Mouse (Mus musculus): ENCODE measurements around the gene Ush1c. TPM values are rescaled to one million over a fixed set of nuclear protein-coding genes. Genes with fewer than 3 reads are reported as not detected.
A peak's percentile ranks its signal among the peaks of the same experiment; 100 is the strongest.
"Not testable (repeated sequence)": the region's sequence is repeated elsewhere in the genome, so short reads cannot be mapped to it uniquely, and the experiment has no call there.

Ush1c gene
- polyA plus RNA-seq, 1 experiment from 2014 or later = 3.4 TPM

- no peak overlapping the region for H3K4me2 ChIP-seq (ENCODE audit: low read depth, severe bottlenecking)
- no peak for DNase-seq (ENCODE audit: low spot score)
- H3K27ac ChIP-seq (replicated peaks; ENCODE audit: low read depth, low read length) = no peak overlapping the region
- no peaks in the 10 kb centered on the region for H3K27me3 ChIP-seq (ENCODE audit: control insufficient read depth, insufficient read depth, low read length)
- ATAC-seq (ENCODE audit: insufficient number of reproducible peaks, low FRiP score, low TSS enrichment, low read depth) = no peak
- H3K36me3 ChIP-seq (ENCODE audit: control insufficient read depth, insufficient read depth, low read length) = no peaks in the 10 kb centered on the region
- 0 out of 2 replicates have a peak, but pooled peaks cover 3% of the 10 kb centered on the region for H3K4me1 ChIP-seq (ENCODE audit: control insufficient read depth, insufficient read depth, low read length)
- H3K9ac ChIP-seq (ENCODE audit: low read length) = no peak overlapping the region
- WGBS = 61% methylated on average over 6 of the region's 6 CpGs
- no peaks in the 10 kb centered on the region for H3K9me3 ChIP-seq (ENCODE audit: control insufficient read depth, low read length)
- no peak overlapping the region for H3K4me3 ChIP-seq (ENCODE audit: low read depth, low read length)
Observed at GRCm38 (mm10) chr7:46200021-46200420, 38.3 kb downstream of the Ush1c start.

GRCm38 (mm10) chr7:46195356-46195755 is 42.9 kb downstream of the Ush1c start:
- Histone ChIP-seq H3K4me1 (ENCODE audit: control insufficient read depth, insufficient read depth, low read length) (no peaks in the 10 kb centered on the region), H3K27ac (replicated peaks; ENCODE audit: low read depth, low read length) (no peak overlapping the region), H3K27me3 (ENCODE audit: control insufficient read depth, insufficient read depth, low read length) (no peaks in the 10 kb centered on the region), H3K9me3 (ENCODE audit: control insufficient read depth, low read length) (no peaks in the 10 kb centered on the region), H3K9ac (ENCODE audit: low read length) (no peak overlapping the region), H3K36me3 (ENCODE audit: control insufficient read depth, insufficient read depth, low read length) (no peaks in the 10 kb centered on the region), H3K4me3 (ENCODE audit: low read depth, low read length) (no peak overlapping the region), H3K4me2 (ENCODE audit: low read depth, severe bottlenecking) (no peak overlapping the region)
- no peak for DNase-seq (ENCODE audit: low spot score)
- no peak for ATAC-seq (ENCODE audit: insufficient number of reproducible peaks, low FRiP score, low TSS enrichment, low read depth)
- WGBS = 81% methylated on average over 5 of the region's 5 CpGs

- ATAC-seq (ENCODE audit: insufficient number of reproducible peaks, low FRiP score, low TSS enrichment, low read depth) (no peak), DNase-seq (ENCODE audit: low spot score) (no peak)
- Histone ChIP-seq H3K9ac (ENCODE audit: low read length) (no peak overlapping the region), H3K4me2 (ENCODE audit: low read depth, severe bottlenecking) (no peak overlapping the region), H3K4me1 (ENCODE audit: control insufficient read depth, insufficient read depth, low read length) (peaks cover 5% of the 10 kb centered on the region; the same call in 1 of the 2 replicates), H3K27ac (replicated peaks; ENCODE audit: low read depth, low read length) (no peak overlapping the region), H3K4me3 (ENCODE audit: low read depth, low read length) (no peak overlapping the region), H3K9me3 (ENCODE audit: control insufficient read depth, low read length) (no peaks in the 10 kb centered on the region), H3K36me3 (ENCODE audit: control insufficient read depth, insufficient read depth, low read length) (no peaks in the 10 kb centered on the region), H3K27me3 (ENCODE audit: control insufficient read depth, insufficient read depth, low read length) (peaks cover 21% of the 10 kb centered on the region)
Observed at GRCm38 (mm10) chr7:46184232-46184631, 54.1 kb downstream of the Ush1c start.

GRCm38 (mm10) chr7:46181590-46181989 is 56.7 kb downstream of the Ush1c start:
- H3K9ac ChIP-seq (ENCODE audit: low read length) = no peak overlapping the region
- no peaks in the 10 kb centered on the region for H3K9me3 ChIP-seq (ENCODE audit: control insufficient read depth, low read length)
- no peak overlapping the region for H3K4me3 ChIP-seq (ENCODE audit: low read depth, low read length)
- 2% methylated on average over 3 of the region's 3 CpGs for WGBS
- H3K27me3 ChIP-seq (ENCODE audit: control insufficient read depth, insufficient read depth, low read length) = peaks cover 37% of the 10 kb centered on the region
- no peak overlapping the region for H3K27ac ChIP-seq (replicated peaks; ENCODE audit: low read depth, low read length)
- no peaks in the 10 kb centered on the region for H3K36me3 ChIP-seq (ENCODE audit: control insufficient read depth, insufficient read depth, low read length)
- H3K4me2 ChIP-seq (ENCODE audit: low read depth, severe bottlenecking) = no peak overlapping the region
- H3K4me1 ChIP-seq (ENCODE audit: control insufficient read depth, insufficient read depth, low read length) = peaks cover 5% of the 10 kb centered on the region; the same call in 1 of the 2 replicates
- ATAC-seq (ENCODE audit: insufficient number of reproducible peaks, low FRiP score, low TSS enrichment, low read depth) (0 out of 2 replicates have a peak, but pooled peaks have one; percentile 51), DNase-seq (ENCODE audit: low spot score) (peak; percentile 73)

- Histone ChIP-seq H3K27me3 (ENCODE audit: control insufficient read depth, insufficient read depth, low read length) (peaks cover 37% of the 10 kb centered on the region), H3K27ac (replicated peaks; ENCODE audit: low read depth, low read length) (no peak within 1 kb of the TSS), H3K36me3 (ENCODE audit: control insufficient read depth, insufficient read depth, low read length) (no peaks in the 10 kb centered on the region), H3K4me3 (ENCODE audit: low read depth, low read length) (peak within 1 kb of the TSS; percentile 37), H3K4me2 (ENCODE audit: low read depth, severe bottlenecking) (peak within 1 kb of the TSS; percentile 73), H3K4me1 (ENCODE audit: control insufficient read depth, insufficient read depth, low read length) (peaks cover 5% of the 10 kb centered on the region; the same call in 1 of the 2 replicates), H3K9me3 (ENCODE audit: control insufficient read depth, low read length) (no peaks in the 10 kb centered on the region), H3K9ac (ENCODE audit: low read length) (peak within 1 kb of the TSS; percentile 9; the same call in 1 of the 2 replicates)
- under 1% methylated on average over 69 of the region's 75 CpGs for WGBS
- DNase-seq (ENCODE audit: low spot score) (peak; percentile 36), ATAC-seq (ENCODE audit: insufficient number of reproducible peaks, low FRiP score, low TSS enrichment, low read depth) (0 out of 2 replicates have a peak, but pooled peaks have one; percentile 37)
Observed at GRCm38 (mm10) chr7:46179431-46180275, 58.6 kb downstream of the Ush1c start, which contains the start of gene Abcc8. Gene Abcc8, minus strand, starts transcription at chr7:46180033.

GRCm38 (mm10) chr7:46168980-46169379 is 69.3 kb downstream of the Ush1c start:
- H3K9me3 ChIP-seq (ENCODE audit: control insufficient read depth, low read length); H3K4me2 ChIP-seq (ENCODE audit: low read depth, severe bottlenecking); H3K27ac ChIP-seq (replicated peaks; ENCODE audit: low read depth, low read length); H3K36me3 ChIP-seq (ENCODE audit: control insufficient read depth, insufficient read depth, low read length); H3K4me3 ChIP-seq (ENCODE audit: low read depth, low read length); H3K27me3 ChIP-seq (ENCODE audit: control insufficient read depth, insufficient read depth, low read length); H3K9ac ChIP-seq (ENCODE audit: low read length); ATAC-seq (ENCODE audit: insufficient number of reproducible peaks, low FRiP score, low TSS enrichment, low read depth); H3K4me1 ChIP-seq (ENCODE audit: control insufficient read depth, insufficient read depth, low read length); DNase-seq (ENCODE audit: low spot score): not testable (repeated sequence)
- 88% methylated on average over 1 of the region's 1 CpGs for WGBS

- Histone ChIP-seq H3K4me3 (ENCODE audit: low read depth, low read length) (no peak overlapping the region), H3K27ac (replicated peaks; ENCODE audit: low read depth, low read length) (no peak overlapping the region), H3K36me3 (ENCODE audit: control insufficient read depth, insufficient read depth, low read length) (no peaks in the 10 kb centered on the region), H3K4me1 (ENCODE audit: control insufficient read depth, insufficient read depth, low read length) (no peaks in the 10 kb centered on the region), H3K9ac (ENCODE audit: low read length) (no peak overlapping the region), H3K9me3 (ENCODE audit: control insufficient read depth, low read length) (no peaks in the 10 kb centered on the region), H3K27me3 (ENCODE audit: control insufficient read depth, insufficient read depth, low read length) (no peaks in the 10 kb centered on the region), H3K4me2 (ENCODE audit: low read depth, severe bottlenecking) (no peak overlapping the region)
- DNase-seq (ENCODE audit: low spot score) = no peak
- 88% methylated on average over 6 of the region's 6 CpGs for WGBS
- no peak for ATAC-seq (ENCODE audit: insufficient number of reproducible peaks, low FRiP score, low TSS enrichment, low read depth)
Observed at GRCm38 (mm10) chr7:46168402-46168801, 69.9 kb downstream of the Ush1c start.

- no peak for ATAC-seq (ENCODE audit: insufficient number of reproducible peaks, low FRiP score, low TSS enrichment, low read depth)
- WGBS = 92% methylated on average over 7 of the region's 7 CpGs
Observed at GRCm38 (mm10) chr7:46167901-46168300, 70.4 kb downstream of the Ush1c start.

More at GRCm38 (mm10) chr7:46167901-46168300, 70.4 kb downstream of the Ush1c start:
- DNase-seq (ENCODE audit: low spot score) = no peak
- Histone ChIP-seq H3K4me3 (ENCODE audit: low read depth, low read length) (no peak overlapping the region), H3K36me3 (ENCODE audit: control insufficient read depth, insufficient read depth, low read length) (no peaks in the 10 kb centered on the region), H3K4me2 (ENCODE audit: low read depth, severe bottlenecking) (no peak overlapping the region), H3K4me1 (ENCODE audit: control insufficient read depth, insufficient read depth, low read length) (no peaks in the 10 kb centered on the region), H3K9me3 (ENCODE audit: control insufficient read depth, low read length) (no peaks in the 10 kb centered on the region), H3K9ac (ENCODE audit: low read length) (no peak overlapping the region), H3K27ac (replicated peaks; ENCODE audit: low read depth, low read length) (no peak overlapping the region), H3K27me3 (ENCODE audit: control insufficient read depth, insufficient read depth, low read length) (no peaks in the 10 kb centered on the region)

Measured in limb, embryonic 11.5 days (tissue).